Mouse (Mus musculus) ES-E14 (cell line): ENCODE measurements around the gene Ak6.

Source experiments
- CHD2 ChIP-seq: IDR thresholded peaks from 2 replicates; pipeline ENCODE4 v1.6.1; 2014; ENCODE audit warnings: mild to moderate bottlenecking, low read depth, low read length, inconsistent platforms
- HCFC1 ChIP-seq: IDR thresholded peaks from 2 replicates; pipeline ENCODE4 v1.6.1; 2012; ENCODE audit warnings: low read length, inconsistent platforms, borderline replicate concordance; ENCODE audit not compliant: insufficient read depth
- MAFK ChIP-seq: IDR thresholded peaks from 2 replicates; pipeline ENCODE4 v1.6.1; 2014; ENCODE audit warnings: mild to moderate bottlenecking, low read depth, low read length, inconsistent platforms; ENCODE audit not compliant: insufficient read depth
- ZC3H11A ChIP-seq: IDR thresholded peaks from 2 replicates; pipeline ENCODE4 v1.6.1; 2012; ENCODE audit warnings: low read depth, mild to moderate bottlenecking, inconsistent platforms, low read length, borderline replicate concordance
- ZNF384 ChIP-seq: IDR thresholded peaks from 2 replicates; pipeline ENCODE4 v1.6.1; 2012; ENCODE audit warnings: low read depth, low read length, inconsistent platforms

DNA sequence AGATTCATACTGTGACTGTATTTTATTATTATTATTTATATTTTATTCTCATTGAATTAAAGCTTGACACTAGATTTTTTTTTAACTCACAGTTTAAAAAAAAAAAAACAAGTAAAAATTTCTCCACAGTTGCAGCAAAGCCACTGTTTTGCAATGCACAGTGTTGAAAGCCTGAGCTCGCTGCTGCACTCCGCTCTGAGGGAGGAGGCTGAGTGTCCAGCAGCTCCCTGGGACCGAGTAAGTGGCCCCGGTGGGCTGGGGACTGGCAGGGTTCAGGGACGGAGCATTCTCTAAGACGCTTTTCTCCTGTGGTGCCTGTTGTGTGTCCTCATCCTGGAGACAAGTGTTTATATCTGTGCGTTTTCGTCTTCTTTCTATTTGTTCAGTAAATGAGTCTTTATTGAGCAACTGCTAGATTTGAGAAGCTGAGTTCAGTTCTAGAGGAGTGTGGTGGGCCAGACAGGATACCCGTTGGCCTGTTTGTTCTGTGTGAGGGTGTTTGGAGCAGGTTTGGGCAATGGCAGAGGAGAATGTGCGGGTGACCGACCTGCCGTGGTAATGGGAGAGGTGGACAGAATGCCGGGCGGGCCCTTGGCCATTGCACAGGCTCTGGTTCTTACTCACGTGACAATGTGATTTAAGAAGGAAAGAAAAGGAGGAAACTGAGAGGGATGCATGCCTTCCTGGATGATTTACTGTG lies 25.3 kb downstream of the Ak6 start:
- TF ChIP-seq ZNF384 (no peak), ZC3H11A (no peak), MAFK (no peak), HCFC1 (no peak), CHD2 (no peak)
